Mouse (Mus musculus) CD4-positive, CD25-positive, alpha-beta regulatory T cell (primary cell): ENCODE data around the gene Armh3. TPM values are rescaled to one million over a fixed set of nuclear protein-coding genes. Genes with fewer than 3 reads are reported as not detected.

Experiments used
- polyA plus RNA-seq: library from polyadenylated mRNA; unstranded; fragments of 100-300 nt; shearing (Covaris generic); gene quantifications from one replicate; pipeline ENCODE4 v1.2.1, GENCODE M21; 2017

The Armh3 gene
- 12.8 TPM for polyA plus RNA-seq

DNA sequence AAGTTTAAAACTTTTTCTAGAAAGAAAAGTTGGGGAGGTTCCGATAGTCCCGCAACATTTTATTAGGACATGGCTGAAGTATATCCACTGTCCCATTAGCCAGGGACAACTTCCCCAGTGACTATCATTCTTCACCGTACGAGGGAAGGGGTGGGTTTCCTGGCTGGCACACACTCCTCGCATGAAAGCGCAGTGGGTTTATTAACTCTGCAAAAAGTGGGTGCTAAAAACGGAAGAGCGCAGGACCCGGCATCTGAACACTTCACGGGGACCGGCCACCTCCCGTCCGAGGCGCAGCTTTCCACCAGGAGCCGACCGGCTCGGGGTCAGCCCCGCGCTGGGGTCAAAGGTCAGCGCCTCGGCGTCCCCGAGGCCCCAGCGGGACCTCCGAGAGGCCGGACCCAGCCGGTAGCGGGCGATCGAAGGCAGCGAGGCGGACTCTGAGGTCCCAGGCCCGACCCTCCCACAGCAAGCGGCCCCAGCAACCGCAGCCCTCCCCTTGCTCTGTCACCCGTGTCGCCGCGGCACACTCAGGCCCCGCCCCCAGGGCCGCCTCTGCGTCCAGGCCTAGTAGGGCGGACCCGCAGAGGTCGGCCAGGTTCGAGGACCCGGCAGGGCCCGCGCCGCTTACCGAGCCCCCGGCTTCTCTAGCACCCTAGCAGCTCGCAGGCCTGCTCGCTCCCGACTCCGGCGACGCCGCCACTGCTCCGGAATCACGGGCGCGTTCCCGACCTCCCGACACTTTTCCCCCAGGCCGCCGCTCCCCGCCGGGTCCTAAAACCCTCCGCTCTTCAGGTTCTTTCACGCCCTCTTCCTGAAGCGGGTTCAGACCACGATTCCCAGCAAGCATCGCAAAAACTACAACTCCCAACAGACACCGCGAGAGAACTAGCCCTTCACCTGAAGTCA, at the start of gene Armh3:
Armh3 (minus strand) TSS at position 704 of the 909 bp plus-strand sequence.

DNA sequence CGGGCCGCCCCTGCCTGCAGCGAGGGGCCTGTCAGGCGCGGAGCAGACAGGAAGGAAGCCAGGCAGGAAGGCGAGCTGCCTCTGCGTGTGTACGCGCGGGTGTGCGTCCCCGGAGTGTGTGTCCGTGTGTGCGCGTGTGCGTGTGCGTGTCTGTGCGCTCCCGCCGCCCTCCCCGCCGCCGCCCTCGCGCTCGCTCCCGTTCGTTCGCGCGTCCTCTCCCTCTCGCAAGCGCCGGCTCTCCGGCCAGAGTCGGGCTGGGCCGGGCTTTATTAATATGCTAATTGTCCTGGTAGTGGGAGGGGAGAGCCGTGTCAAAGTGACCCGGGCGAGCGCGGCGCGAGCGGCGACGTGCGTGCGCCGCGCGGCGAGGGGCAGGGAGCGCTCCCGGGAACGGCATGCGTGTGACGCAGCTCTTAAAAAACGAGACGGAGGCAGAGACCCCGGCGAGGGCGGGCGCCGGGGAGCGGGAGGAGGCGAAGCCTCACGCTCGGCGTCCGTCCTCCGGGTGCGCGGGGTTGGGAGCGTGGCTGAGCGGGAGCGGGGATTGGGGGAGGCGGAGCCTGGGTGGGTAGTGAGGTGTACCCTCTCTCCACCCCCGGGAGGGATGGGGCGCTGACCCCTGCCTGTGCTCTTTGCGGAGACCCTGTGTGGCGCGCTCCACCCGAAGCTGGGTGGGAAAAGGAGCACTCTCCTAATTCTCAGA, 46.9 kb upstream of the Armh3 start, which contains the start of gene Ldb1:
Ldb1 (minus strand) TSS at position 222 of the 703 bp plus-strand sequence.

DNA sequence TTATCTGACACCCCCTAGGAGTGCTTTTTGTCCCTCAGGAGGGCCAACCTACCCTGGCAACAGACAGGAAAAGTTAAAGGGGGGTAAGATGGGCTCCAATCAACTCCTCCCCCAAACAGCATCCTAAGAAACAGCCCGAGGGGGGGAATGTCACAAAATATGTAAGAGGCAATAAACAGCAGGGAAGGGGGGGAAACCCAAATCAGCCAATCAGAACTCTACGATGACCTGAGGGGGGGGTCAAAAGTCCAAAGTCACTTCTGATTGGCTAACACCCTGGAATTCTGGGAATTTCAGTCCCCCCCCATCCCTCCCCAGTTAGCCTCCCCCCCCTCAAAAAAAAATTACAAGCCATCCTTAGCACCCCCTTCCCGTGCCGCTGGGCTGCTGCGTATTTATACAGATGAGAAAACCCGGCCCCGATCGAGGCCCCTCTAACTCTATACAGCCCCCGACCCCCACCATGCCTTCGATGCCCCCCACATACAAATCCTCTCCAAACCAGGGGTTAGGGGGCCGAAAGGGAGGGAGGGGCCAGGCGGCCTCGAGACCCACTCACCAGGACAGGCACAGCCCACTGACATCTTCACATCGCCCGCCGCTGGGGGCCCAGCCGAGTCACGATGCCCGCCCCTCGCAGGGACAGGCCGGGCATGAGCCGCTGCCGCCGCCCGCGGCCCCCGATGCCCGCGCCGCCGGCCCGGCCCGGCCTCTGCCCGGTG, 46.1 kb upstream of the Armh3 start, which contains the start of gene Pprc1:
Pprc1 (plus strand) TSS at position 616 of the 722 bp plus-strand sequence.

DNA sequence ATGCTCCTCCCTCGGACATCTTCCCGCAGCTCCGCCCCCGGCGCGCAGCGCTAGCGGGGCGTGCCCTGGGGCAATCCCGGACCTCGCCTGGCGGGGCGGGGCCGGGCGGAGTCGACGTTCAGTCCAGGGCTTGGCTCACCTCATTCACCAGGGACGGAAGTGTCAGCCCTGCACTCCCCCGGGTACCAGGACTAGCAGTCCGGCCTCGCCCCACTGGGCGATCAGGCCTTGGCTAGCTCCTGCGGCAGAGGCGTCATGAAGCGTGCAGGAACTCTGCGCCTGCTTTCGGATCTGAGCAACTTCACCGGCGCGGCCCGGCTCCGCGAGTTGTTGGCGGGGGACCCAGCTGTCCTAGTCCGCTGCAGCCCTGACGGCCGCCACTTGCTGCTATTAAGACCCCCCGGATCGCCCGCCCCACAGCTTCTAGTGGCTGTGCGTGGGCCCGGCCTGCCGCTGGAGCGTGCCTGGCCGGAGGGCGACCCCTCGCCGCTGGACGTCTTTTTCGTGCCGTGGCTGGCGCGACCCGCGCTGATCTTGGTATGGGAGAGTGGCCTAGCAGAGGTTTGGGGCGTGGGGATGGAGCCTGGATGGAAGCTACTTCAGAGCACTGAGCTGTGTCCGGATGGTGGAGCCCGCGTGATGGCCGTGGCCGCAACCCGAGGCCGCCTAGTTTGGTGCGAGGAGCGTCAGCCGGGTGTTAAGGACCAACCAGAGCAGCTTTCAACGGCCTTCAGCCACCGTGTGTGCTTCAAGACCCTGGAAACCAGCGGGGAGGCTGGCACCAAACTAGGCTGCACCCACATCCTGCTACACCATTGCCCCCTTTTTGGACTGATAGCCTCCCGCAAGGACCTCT, 5.3 kb upstream of the Armh3 start, which contains the start of gene Hps6:
Hps6 (plus strand) TSS at position 138 of the 856 bp plus-strand sequence.

DNA sequence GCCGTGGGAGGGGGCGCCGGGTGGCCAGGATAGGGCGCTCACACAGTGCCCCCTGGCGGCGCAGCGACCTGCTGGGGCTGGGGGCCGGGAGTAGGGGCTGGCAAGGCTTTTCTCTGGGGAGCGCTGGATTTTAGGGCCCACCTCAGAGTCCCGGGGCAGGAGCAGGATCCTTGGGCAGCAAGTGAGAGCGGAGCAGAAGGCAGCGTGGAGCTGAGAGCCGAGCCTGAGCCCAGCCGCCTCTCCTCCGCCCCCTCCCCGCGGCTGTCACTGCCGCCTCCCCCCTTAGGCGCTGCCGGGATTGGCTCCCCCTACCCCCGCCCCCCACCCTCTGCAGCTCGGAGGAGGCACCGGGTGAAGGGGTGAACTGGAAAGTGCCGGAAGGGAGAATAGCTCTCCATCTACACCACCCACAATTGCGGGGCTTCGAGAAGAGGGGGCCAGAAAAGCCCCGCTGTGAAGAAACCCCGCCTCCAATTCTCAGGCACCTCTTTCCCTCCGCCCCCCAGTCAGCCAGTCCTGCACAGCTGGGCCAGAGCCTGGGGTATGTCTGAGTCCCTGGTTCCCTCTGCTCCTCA, 182.4 kb downstream of the Armh3 start, which contains the start of gene Kcnip2:
Kcnip2 (minus strand) TSS at position 231 of the 575 bp plus-strand sequence.

DNA sequence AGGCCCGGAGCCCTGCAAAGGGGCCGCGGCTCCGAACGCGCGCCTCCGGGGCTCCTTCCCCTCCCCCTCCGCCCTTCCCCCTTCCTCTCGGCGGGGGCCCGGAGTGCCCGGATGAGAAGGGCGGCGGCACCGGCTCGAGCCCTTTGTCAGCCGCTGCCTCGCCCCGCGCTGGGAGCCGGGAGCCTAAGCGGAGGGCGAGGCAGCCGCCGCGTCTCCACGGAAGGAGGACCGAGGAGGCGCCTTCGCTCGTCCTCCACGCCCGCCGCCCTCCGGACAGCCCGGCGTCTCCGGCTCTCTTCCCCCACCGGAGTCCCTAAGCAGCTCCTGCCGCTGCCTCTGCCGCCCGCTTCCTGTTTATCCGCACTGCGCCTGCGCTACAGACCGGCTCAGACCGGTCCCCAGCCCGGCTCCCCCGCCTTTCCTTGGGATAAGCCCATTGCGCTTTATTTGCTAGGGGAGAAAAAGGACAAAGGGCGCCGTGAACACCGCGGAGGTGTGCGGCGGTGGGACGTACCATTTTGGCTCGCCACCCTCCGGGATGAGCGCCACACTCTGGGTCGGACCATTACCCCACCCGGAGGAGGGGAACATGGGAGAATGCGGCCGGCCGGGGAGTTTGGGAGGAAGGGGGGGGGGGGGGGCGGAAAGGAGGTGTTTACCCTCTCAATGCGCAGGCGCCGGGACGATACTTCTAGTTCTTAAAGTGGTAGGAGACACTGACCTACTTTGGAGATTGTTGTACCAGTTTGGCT, 214.9 kb downstream of the Armh3 start, which contains the start of gene Mgea5:
Mgea5 (minus strand) TSS at position 657 of the 752 bp plus-strand sequence.

Other genes starting within 250 kb of the Armh3 start
- gene Npm3, start 248.9 kb downstream of the Armh3 start, polyA plus RNA-seq = 45.5 TPM
- gene Mgea5, start 214.7 kb downstream of the Armh3 start, polyA plus RNA-seq = 260 TPM
- 17.4 TPM for gene Kcnip2, start 182.4 kb downstream of the Armh3 start, polyA plus RNA-seq
- gene Hps6, start 5.0 kb upstream of the Armh3 start, polyA plus RNA-seq = 15.3 TPM
- 51.6 TPM for gene Pprc1, start 46.4 kb upstream of the Armh3 start, polyA plus RNA-seq
- 295 TPM for gene Ldb1, start 46.7 kb upstream of the Armh3 start, polyA plus RNA-seq
- gene Nolc1, start 77.4 kb upstream of the Armh3 start, polyA plus RNA-seq = 93.6 TPM
- not detected for gene Elovl3, start 133.4 kb upstream of the Armh3 start, polyA plus RNA-seq
- gene Pitx3, start 149.8 kb upstream of the Armh3 start, polyA plus RNA-seq = not detected
- gene Gbf1, start 154.0 kb upstream of the Armh3 start, polyA plus RNA-seq = 55.6 TPM